Mouse (Mus musculus): ENCODE data around the gene Unc119b. TPM values are rescaled to one million over a fixed set of nuclear protein-coding genes. Genes with fewer than 3 reads are reported as not detected.
"Not testable (repeated sequence)": the region's sequence is repeated elsewhere in the genome, so short reads cannot be mapped to it uniquely, and the experiment has no call there.

Unc119b gene
- polyA plus RNA-seq, 1 experiment from 2014 or later, result 31.2 TPM

GRCm38 (mm10) chr5:115085675-115086074 lies 49.1 kb downstream of the Unc119b start:
- H3K27me3 ChIP-seq (ENCODE audit: control insufficient read depth, insufficient read depth, low read length), result no peaks in the 10 kb centered on the region
- no peak overlapping the region for H3K27ac ChIP-seq
- H3K9me3 ChIP-seq (ENCODE audit: control insufficient read depth, low read length), result no peaks in the 10 kb centered on the region
- no peak overlapping the region for H3K4me3 ChIP-seq (replicated peaks; ENCODE audit: low read length)
- no peak for DNase-seq (ENCODE audit: low spot score)
- no peak overlapping the region for H3K4me2 ChIP-seq (replicated peaks)
- 95% methylated on average over 2 of the region's 2 CpGs for WGBS
- peaks cover 83% of the 10 kb centered on the region for H3K36me3 ChIP-seq (replicated peaks; ENCODE audit: control insufficient read depth, insufficient read depth)
- no peak for ATAC-seq (ENCODE audit: low FRiP score)
- no peaks in the 10 kb centered on the region for H3K4me1 ChIP-seq (replicated peaks; ENCODE audit: control insufficient read depth, insufficient read depth, low read length)
- H3K9ac ChIP-seq, result no peak overlapping the region

DNA sequence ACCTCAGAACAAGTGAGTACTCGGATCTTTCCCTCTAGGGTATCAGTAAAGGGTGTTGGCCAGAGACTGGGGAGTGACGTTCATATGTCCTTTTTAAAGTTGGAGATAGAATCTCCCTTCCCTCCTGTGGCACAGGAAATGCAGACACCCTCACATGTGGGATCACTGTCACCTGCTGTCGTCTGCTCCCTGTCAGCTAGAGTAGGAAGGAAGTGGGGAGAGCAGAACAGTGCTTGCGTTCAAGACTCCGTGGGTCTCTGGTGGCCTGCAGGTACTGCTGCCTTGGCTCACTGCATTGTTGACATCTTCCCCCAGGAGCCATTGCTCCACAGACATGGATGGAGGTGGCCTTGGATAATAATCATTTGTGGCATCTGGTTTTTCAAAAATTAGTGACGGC lies 51.3 kb downstream of the Unc119b start:
- Histone ChIP-seq H3K27ac (no peak overlapping the region), H3K9me3 (ENCODE audit: control insufficient read depth, low read length) (no peaks in the 10 kb centered on the region), H3K9ac (no peak overlapping the region), H3K4me2 (replicated peaks) (no peak overlapping the region), H3K4me1 (replicated peaks; ENCODE audit: control insufficient read depth, insufficient read depth, low read length) (no peaks in the 10 kb centered on the region), H3K4me3 (replicated peaks; ENCODE audit: low read length) (no peak overlapping the region), H3K27me3 (ENCODE audit: control insufficient read depth, insufficient read depth, low read length) (no peaks in the 10 kb centered on the region), H3K36me3 (replicated peaks; ENCODE audit: control insufficient read depth, insufficient read depth) (peaks cover 61% of the 10 kb centered on the region)
- no peak for DNase-seq (ENCODE audit: low spot score)
- no peak for ATAC-seq (ENCODE audit: low FRiP score)
- WGBS, result 94% methylated on average over 6 of the region's 6 CpGs

DNA sequence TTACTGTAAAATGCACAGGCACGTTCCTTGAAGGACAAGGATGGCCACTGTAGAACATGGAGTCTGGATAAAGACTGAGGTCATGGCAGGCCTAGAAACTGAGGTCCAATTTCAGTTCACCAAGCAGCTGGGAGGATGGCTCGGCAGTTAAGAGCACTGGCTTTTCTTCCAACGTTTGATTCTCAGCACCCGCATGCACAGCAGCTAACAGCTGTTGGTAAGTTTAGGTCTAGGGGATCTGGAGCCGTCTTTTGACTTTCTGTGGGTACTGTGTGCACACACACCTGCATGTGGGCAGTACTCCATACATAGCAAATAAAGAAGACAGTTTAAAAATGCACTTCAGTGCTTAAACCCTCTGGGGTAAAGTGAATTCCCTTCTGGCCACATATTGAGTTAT lies 53.1 kb downstream of the Unc119b start:
- DNase-seq (ENCODE audit: low spot score) (no peak), ATAC-seq (ENCODE audit: low FRiP score) (no peak)
- 89% methylated on average over 5 of the region's 5 CpGs for WGBS
- no peaks in the 10 kb centered on the region for H3K27me3 ChIP-seq (ENCODE audit: control insufficient read depth, insufficient read depth, low read length)
- H3K9ac ChIP-seq, result no peak overlapping the region
- no peaks in the 10 kb centered on the region for H3K9me3 ChIP-seq (ENCODE audit: control insufficient read depth, low read length)
- no peak overlapping the region for H3K4me2 ChIP-seq (replicated peaks)
- no peaks in the 10 kb centered on the region for H3K4me1 ChIP-seq (replicated peaks; ENCODE audit: control insufficient read depth, insufficient read depth, low read length)
- H3K4me3 ChIP-seq (replicated peaks; ENCODE audit: low read length), result no peak overlapping the region
- H3K27ac ChIP-seq, result no peak overlapping the region
- H3K36me3 ChIP-seq (replicated peaks; ENCODE audit: control insufficient read depth, insufficient read depth), result peaks cover 43% of the 10 kb centered on the region

DNA sequence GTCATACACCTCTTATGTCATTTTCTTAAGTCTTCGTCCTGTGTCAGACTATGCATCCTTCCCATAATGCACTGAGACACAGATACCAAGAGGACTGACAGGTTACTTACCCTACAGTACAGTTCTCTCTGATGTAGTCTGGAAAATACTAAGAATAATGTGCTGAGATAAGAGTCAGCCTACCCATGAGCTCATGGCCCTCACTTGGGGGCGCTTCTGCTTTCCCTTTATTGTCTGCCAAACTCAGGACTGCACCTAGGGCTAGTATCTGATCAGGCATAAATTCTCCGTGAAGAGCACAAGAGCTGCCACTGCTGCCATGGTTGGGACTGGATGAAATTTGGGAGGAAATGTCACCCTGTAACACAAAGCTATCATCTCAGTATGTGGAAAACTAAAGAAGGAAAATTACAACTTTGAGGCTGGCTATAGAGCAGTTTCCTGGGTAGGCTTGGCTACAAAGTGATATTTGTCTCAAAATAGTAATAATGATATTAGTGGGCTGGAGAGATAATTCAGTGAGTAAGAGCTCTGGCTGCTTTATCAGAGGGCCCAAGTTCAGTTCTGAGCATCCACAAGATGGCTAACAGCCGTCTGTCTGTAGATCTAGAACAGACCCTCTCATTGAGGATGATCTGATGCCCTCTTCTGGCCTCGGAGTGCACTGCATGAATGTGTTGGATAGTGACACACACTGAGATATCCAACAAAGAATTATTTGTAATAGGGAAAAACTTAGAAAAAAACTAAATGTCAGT lies 58.5 kb downstream of the Unc119b start:
- no peak overlapping the region for H3K4me2 ChIP-seq (replicated peaks)
- H3K36me3 ChIP-seq (replicated peaks; ENCODE audit: control insufficient read depth, insufficient read depth), result peaks cover 15% of the 10 kb centered on the region
- peak; percentile 67 for DNase-seq (ENCODE audit: low spot score)
- H3K9me3 ChIP-seq (ENCODE audit: control insufficient read depth, low read length), result no peaks in the 10 kb centered on the region
- no peaks in the 10 kb centered on the region for H3K27me3 ChIP-seq (ENCODE audit: control insufficient read depth, insufficient read depth, low read length)
- H3K9ac ChIP-seq, result no peak overlapping the region
- no peak overlapping the region for H3K4me3 ChIP-seq (replicated peaks; ENCODE audit: low read length)
- WGBS, result 58% methylated on average over 5 of the region's 5 CpGs
- no peak overlapping the region for H3K27ac ChIP-seq
- ATAC-seq (ENCODE audit: low FRiP score), result no peak
- no peaks in the 10 kb centered on the region for H3K4me1 ChIP-seq (replicated peaks; ENCODE audit: control insufficient read depth, insufficient read depth, low read length)

GRCm38 (mm10) chr5:115074749-115075148 lies 60.0 kb downstream of the Unc119b start:
- Histone ChIP-seq H3K9me3 (ENCODE audit: control insufficient read depth, low read length) (no peaks in the 10 kb centered on the region), H3K4me3 (replicated peaks; ENCODE audit: low read length) (no peak overlapping the region), H3K27me3 (ENCODE audit: control insufficient read depth, insufficient read depth, low read length) (no peaks in the 10 kb centered on the region), H3K4me2 (replicated peaks) (no peak overlapping the region), H3K4me1 (replicated peaks; ENCODE audit: control insufficient read depth, insufficient read depth, low read length) (no peaks in the 10 kb centered on the region), H3K36me3 (replicated peaks; ENCODE audit: control insufficient read depth, insufficient read depth) (peaks cover 15% of the 10 kb centered on the region), H3K9ac (no peak overlapping the region), H3K27ac (no peak overlapping the region)
- 93% methylated on average over 4 of the region's 4 CpGs for WGBS
- DNase-seq (ENCODE audit: low spot score) (no peak), ATAC-seq (ENCODE audit: low FRiP score) (no peak)

GRCm38 (mm10) chr5:115073306-115073705 lies 61.5 kb downstream of the Unc119b start:
- not testable (repeated sequence) for H3K27me3 ChIP-seq (ENCODE audit: control insufficient read depth, insufficient read depth, low read length); H3K9me3 ChIP-seq (ENCODE audit: control insufficient read depth, low read length); H3K4me3 ChIP-seq (replicated peaks; ENCODE audit: low read length); H3K4me2 ChIP-seq (replicated peaks); H3K4me1 ChIP-seq (replicated peaks; ENCODE audit: control insufficient read depth, insufficient read depth, low read length); H3K27ac ChIP-seq; ATAC-seq (ENCODE audit: low FRiP score); H3K9ac ChIP-seq; DNase-seq (ENCODE audit: low spot score)
- H3K36me3 ChIP-seq (replicated peaks; ENCODE audit: control insufficient read depth, insufficient read depth), result peaks cover 15% of the 10 kb centered on the region
- WGBS, result 75% methylated on average over 8 of the region's 8 CpGs

Other genes with a start within 250 kb of the Unc119b start
- gene Oasl2, start 238.0 kb downstream of the Unc119b start, polyA plus RNA-seq (2014; fragmentation: Nextera tagmentation; extraction: Ambion mirVana), result 3.7 and 5.0 TPM in 2 replicates
- 0.13 and 0.25 TPM in 2 replicates for gene Oasl1, start 211.7 kb downstream of the Unc119b start, polyA plus RNA-seq (2014; fragmentation: Nextera tagmentation; extraction: Ambion mirVana)
- 126 and 135 TPM in 2 replicates for gene 2210016L21Rik, start 192.8 kb downstream of the Unc119b start, polyA plus RNA-seq (2014; fragmentation: Nextera tagmentation; extraction: Ambion mirVana)
- gene Hnf1a, start 163.9 kb downstream of the Unc119b start, polyA plus RNA-seq (2014; fragmentation: Nextera tagmentation; extraction: Ambion mirVana), result 0.07 TPM in 1 of 2 replicates, not detected in the other
- 30.1 and 31.5 TPM in 2 replicates for gene Sppl3, start 123.8 kb downstream of the Unc119b start, polyA plus RNA-seq (2014; fragmentation: Nextera tagmentation; extraction: Ambion mirVana)
- gene Gm10401, start 36.7 kb downstream of the Unc119b start, polyA plus RNA-seq (2014; fragmentation: Nextera tagmentation; extraction: Ambion mirVana), result 49.1 and 53.0 TPM in 2 replicates
- 11.1 and 12.5 TPM in 2 replicates for gene Acads, start 15.6 kb downstream of the Unc119b start, polyA plus RNA-seq (2014; fragmentation: Nextera tagmentation; extraction: Ambion mirVana)
- 21.0 and 26.4 TPM in 2 replicates for gene Mlec, start 23.2 kb upstream of the Unc119b start, polyA plus RNA-seq (2014; fragmentation: Nextera tagmentation; extraction: Ambion mirVana)
- 17.7 and 22.8 TPM in 2 replicates for gene Cabp1, start 59.4 kb upstream of the Unc119b start, polyA plus RNA-seq (2014; fragmentation: Nextera tagmentation; extraction: Ambion mirVana)
- gene Pop5, start 100.9 kb upstream of the Unc119b start, polyA plus RNA-seq (2014; fragmentation: Nextera tagmentation; extraction: Ambion mirVana), result 107 and 114 TPM in 2 replicates
- 101 and 113 TPM in 2 replicates for gene Rnf10, start 137.9 kb upstream of the Unc119b start, polyA plus RNA-seq (2014; fragmentation: Nextera tagmentation; extraction: Ambion mirVana)
- gene Coq5, start 144.7 kb upstream of the Unc119b start, polyA plus RNA-seq (2014; fragmentation: Nextera tagmentation; extraction: Ambion mirVana), result 52.5 and 57.6 TPM in 2 replicates
- 1,269 and 1,310 TPM in 2 replicates for gene Dynll1, start 166.0 kb upstream of the Unc119b start, polyA plus RNA-seq (2014; fragmentation: Nextera tagmentation; extraction: Ambion mirVana)
- gene Srsf9, start 192.2 kb upstream of the Unc119b start, polyA plus RNA-seq (2014; fragmentation: Nextera tagmentation; extraction: Ambion mirVana), result 140 and 145 TPM in 2 replicates
- gene Gatc, start 206.2 kb upstream of the Unc119b start, polyA plus RNA-seq (2014; fragmentation: Nextera tagmentation; extraction: Ambion mirVana), result 41.8 and 42.2 TPM in 2 replicates
- gene Triap1, start 206.2 kb upstream of the Unc119b start, polyA plus RNA-seq (2014; fragmentation: Nextera tagmentation; extraction: Ambion mirVana), result 47.6 and 50.1 TPM in 2 replicates
- gene Cox6a1, start 214.0 kb upstream of the Unc119b start, polyA plus RNA-seq (2014; fragmentation: Nextera tagmentation; extraction: Ambion mirVana), result 1,199 and 1,253 TPM in 2 replicates

Data from hindbrain, embryonic 14.5 days (tissue).